Mouse (Mus musculus): ENCODE data around the gene Trmu. TPM values are rescaled to one million over a fixed set of nuclear protein-coding genes. Genes with fewer than 3 reads are reported as not detected.

Trmu gene
- polyA plus RNA-seq, 1 experiment, result 26.5 TPM

DNA sequence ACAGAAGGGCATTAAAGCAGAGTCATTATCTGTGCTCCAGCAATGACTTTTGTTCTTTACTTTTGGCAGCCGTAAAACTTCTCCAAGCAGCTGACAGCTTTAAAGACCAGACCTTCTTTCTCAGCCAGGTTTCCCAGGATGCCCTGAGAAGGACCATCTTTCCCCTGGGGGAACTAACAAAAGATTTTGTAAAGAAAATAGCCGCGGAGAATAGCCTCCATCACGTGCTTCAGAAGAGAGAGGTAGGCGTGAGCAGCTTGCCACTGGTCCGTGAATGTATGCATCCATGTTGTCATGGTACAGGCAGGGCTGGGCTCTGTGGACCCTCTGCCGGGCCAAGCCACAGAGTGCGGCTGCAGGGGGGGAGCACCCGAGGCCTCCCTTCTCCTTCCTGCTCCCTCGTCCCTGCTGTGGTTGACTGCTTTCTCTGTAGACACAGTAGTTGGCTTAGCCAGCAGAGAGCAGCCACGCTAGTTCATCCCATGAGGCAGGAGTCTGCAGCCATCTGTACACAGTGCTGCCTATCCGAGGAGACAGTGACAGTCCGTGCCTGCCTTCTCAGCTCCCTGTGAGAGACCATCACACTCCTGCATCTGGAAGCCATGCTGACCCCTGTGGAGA lies 13.5 kb downstream of the Trmu start:
- Histone ChIP-seq H3K36me3 (replicated peaks; ENCODE audit: low read length) (peaks cover 91% of the 10 kb centered on the region), H3K4me3 (replicated peaks) (no peak overlapping the region), H3K4me1 (peaks cover 3% of the 10 kb centered on the region; the same call in 1 of the 2 replicates), H3K27me3 (replicated peaks) (peaks cover 2% of the 10 kb centered on the region), H3K9me3 (no peaks in the 10 kb centered on the region)
- no peak for TF ChIP-seq FLI1 (IDR thresholded peaks at IDR 0.05; ENCODE audit: low read length)
- no peak for TF ChIP-seq GATA1 (IDR thresholded peaks at IDR 0.05; ENCODE audit: borderline replicate concordance, low read length)

DNA sequence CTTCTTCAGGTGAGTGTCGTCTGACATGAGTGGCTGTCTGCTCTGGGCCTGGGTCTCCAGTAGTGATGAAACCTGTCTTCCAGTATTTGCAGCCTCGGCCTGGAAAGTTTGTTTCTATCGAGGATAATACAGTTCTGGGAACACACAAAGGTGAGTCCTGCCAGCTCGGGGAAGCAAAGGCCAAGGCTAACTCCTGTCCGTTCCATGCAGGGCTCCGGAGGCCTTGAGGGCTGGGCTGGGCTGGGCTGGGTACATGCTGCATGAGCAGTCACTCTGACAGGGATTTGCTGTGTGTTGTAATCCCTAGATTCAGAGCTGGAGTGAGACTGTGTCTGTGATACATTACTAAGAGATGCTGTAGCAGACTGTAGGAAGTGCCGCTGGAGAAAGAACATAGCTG lies 14.8 kb downstream of the Trmu start:
- Histone ChIP-seq H3K4me3 (replicated peaks) (no peak overlapping the region), H3K9me3 (no peaks in the 10 kb centered on the region), H3K4me1 (peaks cover 3% of the 10 kb centered on the region; the same call in 1 of the 2 replicates), H3K36me3 (replicated peaks; ENCODE audit: low read length) (peaks cover 90% of the 10 kb centered on the region), H3K27me3 (replicated peaks) (peaks cover 2% of the 10 kb centered on the region)
- TF ChIP-seq FLI1 (IDR thresholded peaks at IDR 0.05; ENCODE audit: low read length) (no peak), GATA1 (IDR thresholded peaks at IDR 0.05; ENCODE audit: borderline replicate concordance, low read length) (no peak)

DNA sequence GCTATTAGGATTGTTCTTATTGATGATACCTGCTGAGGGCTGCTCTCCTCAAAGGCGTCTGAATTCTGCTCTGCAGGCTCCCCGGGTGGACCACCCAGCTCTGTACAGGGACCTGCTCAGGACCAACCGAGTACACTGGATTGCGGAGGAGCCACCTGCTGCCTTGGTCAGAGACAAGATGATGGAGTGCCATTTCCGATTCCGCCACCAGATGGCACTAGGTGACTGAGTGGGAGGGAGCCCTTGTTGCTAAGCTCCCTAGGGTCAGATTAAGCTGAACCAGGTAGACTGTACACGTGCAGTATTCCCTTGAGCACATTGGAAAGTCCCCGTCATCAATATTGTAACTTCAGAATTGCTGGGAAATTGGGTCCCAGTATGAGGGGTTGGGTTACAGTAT lies 17.2 kb downstream of the Trmu start:
- peaks cover 11% of the 10 kb centered on the region for H3K27me3 ChIP-seq (replicated peaks)
- no peak overlapping the region for H3K4me3 ChIP-seq (replicated peaks)
- TF ChIP-seq FLI1 (IDR thresholded peaks at IDR 0.05; ENCODE audit: low read length) (no peak), GATA1 (IDR thresholded peaks at IDR 0.05; ENCODE audit: borderline replicate concordance, low read length) (no peak)
- no peaks in the 10 kb centered on the region for H3K9me3 ChIP-seq
- H3K36me3 ChIP-seq (replicated peaks; ENCODE audit: low read length), result peaks cover 82% of the 10 kb centered on the region
- peaks cover 3% of the 10 kb centered on the region; the same call in 1 of the 2 replicates for H3K4me1 ChIP-seq

DNA sequence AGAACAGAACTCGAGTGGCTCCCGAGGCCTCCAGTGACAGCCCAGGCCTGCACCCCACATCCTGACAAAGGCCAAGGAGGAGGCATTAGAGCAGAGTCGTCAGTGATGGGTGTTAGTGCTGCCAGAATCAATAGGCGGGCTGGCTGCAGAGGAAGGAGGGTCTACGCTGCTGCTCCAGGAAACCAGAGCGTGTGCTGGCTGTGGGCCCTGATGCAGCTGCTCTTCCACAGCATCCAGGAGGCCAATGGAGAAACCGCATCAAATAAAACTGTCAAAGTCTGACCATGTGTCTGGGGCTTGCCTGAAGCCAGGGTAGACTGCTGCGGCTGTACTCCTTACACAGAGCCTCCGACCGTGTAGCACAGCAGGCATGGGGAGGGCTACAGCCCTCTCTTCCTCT lies 18.0 kb downstream of the Trmu start:
- Histone ChIP-seq H3K9me3 (no peaks in the 10 kb centered on the region), H3K27me3 (replicated peaks) (peaks cover 19% of the 10 kb centered on the region), H3K4me1 (peaks cover 3% of the 10 kb centered on the region; the same call in 1 of the 2 replicates), H3K36me3 (replicated peaks; ENCODE audit: low read length) (peaks cover 74% of the 10 kb centered on the region), H3K4me3 (replicated peaks) (no peak overlapping the region)
- no peak for TF ChIP-seq FLI1 (IDR thresholded peaks at IDR 0.05; ENCODE audit: low read length)
- TF ChIP-seq GATA1 (IDR thresholded peaks at IDR 0.05; ENCODE audit: borderline replicate concordance, low read length), result no peak

DNA sequence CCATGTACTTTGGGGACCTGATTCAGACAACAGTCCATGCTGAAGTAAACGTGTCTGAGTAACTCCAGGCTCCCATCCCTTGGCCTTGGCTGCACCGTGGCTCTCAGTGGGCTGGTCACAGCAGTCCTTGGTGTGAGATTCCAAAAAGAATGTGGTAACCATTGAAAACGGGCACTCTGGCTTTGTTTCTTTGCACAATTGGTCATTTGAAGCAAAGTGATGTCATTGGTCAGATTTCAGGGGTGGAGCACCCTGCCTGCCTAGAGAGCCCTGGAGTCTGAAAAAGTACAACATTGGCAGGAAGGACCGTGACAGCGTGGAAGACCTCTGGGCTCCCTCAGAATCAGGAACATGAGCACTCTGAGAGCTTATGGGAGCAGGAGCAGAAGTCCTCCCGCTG lies 20.3 kb downstream of the Trmu start:
- Histone ChIP-seq H3K36me3 (replicated peaks; ENCODE audit: low read length) (peaks cover 51% of the 10 kb centered on the region), H3K4me3 (replicated peaks) (no peak overlapping the region), H3K4me1 (peaks cover 10% of the 10 kb centered on the region; the same call in 1 of the 2 replicates), H3K9me3 (no peaks in the 10 kb centered on the region), H3K27me3 (replicated peaks) (peaks cover 36% of the 10 kb centered on the region)
- TF ChIP-seq FLI1 (IDR thresholded peaks at IDR 0.05; ENCODE audit: low read length), result no peak

DNA sequence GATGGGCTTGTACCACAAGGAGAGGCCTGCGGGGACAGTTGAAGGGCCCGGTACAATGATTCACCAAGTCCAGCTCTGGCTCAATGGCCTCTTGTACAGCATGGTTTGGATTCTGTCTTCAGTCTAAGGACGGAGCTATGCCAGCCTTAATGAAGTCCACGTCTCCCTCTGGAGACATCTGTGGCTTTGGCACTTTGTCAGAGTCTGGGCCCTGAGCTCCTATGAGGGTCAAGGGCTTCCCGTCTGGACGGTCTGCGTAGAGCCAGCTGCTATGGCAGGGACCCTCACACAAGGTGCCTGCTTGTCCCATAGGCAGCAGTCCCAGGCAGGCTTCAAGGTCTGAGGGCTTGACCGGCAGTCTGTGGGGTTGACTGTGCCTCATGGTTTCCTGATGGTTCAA lies 21.2 kb downstream of the Trmu start:
- no peak overlapping the region for H3K4me3 ChIP-seq (replicated peaks)
- peaks cover 44% of the 10 kb centered on the region for H3K27me3 ChIP-seq (replicated peaks)
- no peaks in the 10 kb centered on the region for H3K9me3 ChIP-seq
- H3K36me3 ChIP-seq (replicated peaks; ENCODE audit: low read length), result peaks cover 42% of the 10 kb centered on the region
- H3K4me1 ChIP-seq, result peaks cover 13% of the 10 kb centered on the region; the same call in 1 of the 2 replicates
- no peak for TF ChIP-seq FLI1 (IDR thresholded peaks at IDR 0.05; ENCODE audit: low read length)
- no peak for TF ChIP-seq GATA1 (IDR thresholded peaks at IDR 0.05; ENCODE audit: borderline replicate concordance, low read length)

DNA sequence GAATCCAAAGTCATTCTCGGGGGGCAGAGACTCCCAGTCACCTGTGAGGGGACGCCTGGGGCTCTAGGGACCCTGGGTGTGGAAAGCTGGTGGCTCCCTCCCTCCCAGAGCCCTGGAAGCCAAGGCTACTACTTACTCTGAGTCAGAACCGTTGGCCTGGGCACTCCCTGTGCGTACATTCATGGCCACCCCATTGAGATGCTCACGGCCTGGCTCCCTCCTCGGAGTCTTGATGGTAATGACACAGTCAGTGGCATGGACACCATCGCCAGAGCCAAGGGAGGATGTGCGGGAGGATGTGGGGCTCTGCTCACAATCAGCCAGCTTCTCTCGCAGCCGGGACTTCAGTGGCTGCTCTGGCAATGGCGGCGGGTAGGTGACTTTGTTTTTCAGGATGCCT lies 21.7 kb downstream of the Trmu start:
- peaks cover 37% of the 10 kb centered on the region for H3K36me3 ChIP-seq (replicated peaks; ENCODE audit: low read length)
- H3K4me1 ChIP-seq, result peaks cover 13% of the 10 kb centered on the region; the same call in 1 of the 2 replicates
- H3K27me3 ChIP-seq (replicated peaks), result peaks cover 49% of the 10 kb centered on the region
- H3K4me3 ChIP-seq (replicated peaks), result no peak overlapping the region
- no peaks in the 10 kb centered on the region for H3K9me3 ChIP-seq
- TF ChIP-seq GATA1 (IDR thresholded peaks at IDR 0.05; ENCODE audit: borderline replicate concordance, low read length) (no peak), FLI1 (IDR thresholded peaks at IDR 0.05; ENCODE audit: low read length) (no peak)

DNA sequence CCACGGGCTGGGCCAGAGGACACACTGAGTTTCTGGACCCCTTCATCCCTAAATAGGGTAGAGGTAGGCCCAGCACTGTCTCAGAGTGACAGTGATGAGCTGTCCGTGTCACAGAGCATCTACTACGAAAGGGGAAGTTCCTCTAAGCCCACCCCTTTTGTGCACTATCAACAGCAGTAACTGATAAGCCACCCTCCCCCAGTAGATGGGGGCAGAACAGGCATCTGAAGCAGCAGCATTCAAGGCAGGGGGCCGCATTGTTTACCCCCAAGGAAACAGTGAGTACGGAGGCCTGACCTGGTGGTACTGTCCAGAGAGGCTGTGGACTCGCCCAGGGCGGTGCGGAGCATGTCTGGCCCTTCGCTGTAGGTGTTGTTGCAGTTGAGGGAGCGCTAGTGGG lies 23.4 kb downstream of the Trmu start:
- H3K36me3 ChIP-seq (replicated peaks; ENCODE audit: low read length), result peaks cover 20% of the 10 kb centered on the region

DNA sequence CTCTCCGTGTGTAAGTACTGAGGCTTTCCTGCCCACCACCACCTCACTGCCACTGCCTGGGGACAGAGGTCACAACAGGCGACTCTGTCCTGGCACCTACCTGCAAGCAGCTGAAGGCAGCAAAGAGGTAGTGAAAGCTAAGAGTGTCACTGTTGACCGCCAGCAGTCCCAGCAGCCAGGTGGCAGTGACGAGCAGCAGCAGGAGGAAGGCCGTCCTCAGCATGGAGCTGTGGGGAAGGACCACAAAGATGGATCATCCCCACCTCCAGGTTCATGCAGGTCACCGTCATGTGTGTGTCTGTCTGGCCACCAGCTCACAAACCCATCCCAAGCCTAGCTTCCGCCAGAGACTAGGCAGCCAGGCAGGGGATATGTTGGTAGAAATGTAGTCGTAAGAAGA lies 24.7 kb downstream of the Trmu start:
- TF ChIP-seq FLI1 (IDR thresholded peaks at IDR 0.05; ENCODE audit: low read length) (no peak), GATA1 (IDR thresholded peaks at IDR 0.05; ENCODE audit: borderline replicate concordance, low read length) (no peak)
- H3K4me3 ChIP-seq (replicated peaks), result no peak overlapping the region
- peaks cover 11% of the 10 kb centered on the region for H3K36me3 ChIP-seq (replicated peaks; ENCODE audit: low read length)
- peaks cover 30% of the 10 kb centered on the region for H3K4me1 ChIP-seq
- H3K27me3 ChIP-seq (replicated peaks), result peaks cover 62% of the 10 kb centered on the region
- no peaks in the 10 kb centered on the region for H3K9me3 ChIP-seq

More for the DNA sequence above, 23.4 kb downstream of the Trmu start:
- Histone ChIP-seq H3K27me3 (replicated peaks) (peaks cover 60% of the 10 kb centered on the region), H3K9me3 (no peaks in the 10 kb centered on the region), H3K4me1 (peaks cover 23% of the 10 kb centered on the region; the same call in 1 of the 2 replicates), H3K4me3 (replicated peaks) (no peak overlapping the region)
- TF ChIP-seq FLI1 (IDR thresholded peaks at IDR 0.05; ENCODE audit: low read length) (no peak), GATA1 (IDR thresholded peaks at IDR 0.05; ENCODE audit: borderline replicate concordance, low read length) (no peak)

DNA sequence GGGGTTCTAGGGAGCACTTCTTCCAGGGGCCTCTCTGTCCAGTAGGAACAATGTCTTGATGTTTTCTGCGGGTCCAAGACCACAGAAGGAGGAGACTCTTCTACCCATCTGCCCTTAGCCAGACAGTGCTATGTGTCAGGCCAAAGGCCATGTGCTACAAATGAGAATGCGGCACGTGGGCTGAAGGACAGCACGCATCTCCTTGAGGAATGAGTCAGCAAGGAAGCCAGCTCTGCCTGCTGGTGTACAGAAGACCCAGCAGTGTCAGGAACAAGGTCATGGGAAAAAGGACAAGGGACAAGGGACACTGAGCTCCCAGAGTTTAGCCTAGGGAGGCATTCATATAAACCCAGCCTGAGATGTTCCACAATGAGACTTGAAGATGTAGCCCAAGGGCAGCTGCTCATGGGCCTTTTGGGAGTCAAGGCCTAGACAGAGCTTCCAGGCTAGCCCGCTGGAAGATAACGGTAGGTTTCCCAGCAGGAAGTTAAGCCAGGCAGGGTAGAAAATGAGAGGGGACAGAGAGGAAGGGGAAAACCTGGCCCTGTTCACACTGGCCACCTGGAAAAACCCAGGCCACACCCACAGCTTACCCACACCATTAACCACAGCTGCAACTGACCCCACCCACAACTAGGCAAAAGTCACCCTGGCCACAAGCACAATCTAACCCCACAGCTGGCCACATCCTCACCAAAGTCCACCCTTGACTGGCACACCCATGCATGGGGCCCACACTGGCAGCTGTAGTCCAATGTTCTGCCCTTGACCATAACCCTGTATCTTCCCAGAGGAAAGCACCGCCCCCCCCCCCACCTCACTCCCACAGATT lies 29.8 kb downstream of the Trmu start:
- no peak for TF ChIP-seq GATA1 (IDR thresholded peaks at IDR 0.05; ENCODE audit: borderline replicate concordance, low read length)
- no peak for TF ChIP-seq FLI1 (IDR thresholded peaks at IDR 0.05; ENCODE audit: low read length)
- peaks cover 3% of the 10 kb centered on the region for H3K9me3 ChIP-seq
- peaks cover 47% of the 10 kb centered on the region for H3K4me1 ChIP-seq
- H3K27me3 ChIP-seq (replicated peaks), result peaks cover 66% of the 10 kb centered on the region
- no peaks in the 10 kb centered on the region for H3K36me3 ChIP-seq (replicated peaks; ENCODE audit: low read length)
- peak overlapping the region; percentile 53 for H3K4me3 ChIP-seq (replicated peaks)

Measured in megakaryocyte, embryonic 14.5 days (primary cell).